Mouse (Mus musculus) kidney, embryonic 16.5 days (tissue): ENCODE data around the gene Map2k6. TPM values are rescaled to one million over a fixed set of nuclear protein-coding genes. Genes with fewer than 3 reads are reported as not detected.

Experiments used
- ATAC-seq: fragments of 200-750 bp; cut with Nextera tagmentation; 2 replicates; pipeline ENCODE4 v1.8.0; 2017; ENCODE audit warnings: moderate TSS enrichment; ENCODE audit not compliant: low FRiP score, low TSS enrichment
- H3K27ac ChIP-seq: fragments of 300-500 bp; sonication (generic); 2 replicates; pipeline ENCODE4 v1.5.1; 2014; ENCODE audit warnings: low read length
- H3K27me3 ChIP-seq: fragments of 300-500 bp; sonication (generic); 2 replicates; pipeline ENCODE4 v1.6.1; 2014; ENCODE audit warnings: low read length, control low read depth, mixed read lengths; ENCODE audit not compliant: insufficient read depth
- H3K36me3 ChIP-seq: fragments of 300-500 bp; sonication (generic); 2 replicates; pipeline ENCODE4 v1.6.1; 2014; ENCODE audit warnings: low read length, control low read depth, mixed read lengths; ENCODE audit not compliant: insufficient read depth
- H3K4me1 ChIP-seq: fragments of 300-500 bp; sonication (generic); 2 replicates; pipeline ENCODE4 v1.6.1; 2014; ENCODE audit warnings: low read length, control low read depth, mixed read lengths; ENCODE audit not compliant: insufficient read depth
- H3K4me2 ChIP-seq: fragments of 300-500 bp; sonication (generic); replicated peaks from 2 replicates; pipeline ENCODE4 v1.6.1; 2014; ENCODE audit warnings: low read depth, low read length
- H3K4me3 ChIP-seq: fragments of 300-500 bp; sonication (generic); 2 replicates; pipeline ENCODE4 v1.5.1; 2014; ENCODE audit warnings: mild to moderate bottlenecking, low read length
- H3K9ac ChIP-seq: fragments of 300-500 bp; sonication (generic); replicated peaks from 2 replicates; pipeline ENCODE4 v1.6.1; 2014; ENCODE audit warnings: low read length
- H3K9me3 ChIP-seq: fragments of 300-500 bp; sonication (generic); 2 replicates; pipeline ENCODE4 v1.6.1; 2016; ENCODE audit warnings: low read length, control low read depth
- WGBS: fragments of 180-500 bp; shearing (Covaris S2); extraction: QIAGEN DNeasy Blood & Tissue Kit; methylation state at CpG from one replicate; pipeline ENCODE4 v1.1.7; 2014; 5-methylcytosine and 5-hydroxymethylcytosine counted together
- polyA plus RNA-seq: library from polyadenylated mRNA; unstranded; fragments of >200 nt; fragmentation: Nextera tagmentation; extraction: Ambion mirVana; gene quantifications from 2 replicates; pipeline ENCODE4 v1.2.1, GENCODE M21; 2015

Map2k6 gene
- polyA plus RNA-seq, 1 experiment from 2014 or later: 23.2 TPM

DNA sequence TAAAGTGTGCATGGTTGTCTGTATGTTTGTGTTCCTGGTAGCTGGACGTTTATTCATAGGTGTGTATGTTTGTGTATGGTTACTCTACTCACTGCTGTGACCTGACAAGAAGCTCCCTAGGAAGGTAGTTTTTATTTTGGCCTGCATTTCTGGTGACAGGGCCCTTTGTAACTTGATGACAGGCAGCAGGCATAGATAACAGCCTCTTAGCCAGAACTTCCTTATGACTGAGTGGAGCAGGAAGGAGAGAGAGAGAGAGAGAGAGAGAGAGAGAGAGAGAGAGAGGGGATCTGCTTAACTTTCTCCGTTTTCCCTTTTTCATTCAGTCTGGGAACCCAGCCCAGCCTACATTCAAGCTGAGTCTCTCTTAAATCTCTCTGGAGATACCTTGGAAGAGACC lies 61.6 kb downstream of the Map2k6 start:
- Histone ChIP-seq H3K9ac (no peak overlapping the region), H3K4me1 (no peaks in the 10 kb centered on the region), H3K4me2 (no peak overlapping the region), H3K27ac (no peak overlapping the region), H3K4me3 (no peak overlapping the region), H3K27me3 (no peaks in the 10 kb centered on the region), H3K9me3 (no peaks in the 10 kb centered on the region), H3K36me3 (no peaks in the 10 kb centered on the region)
- ATAC-seq: no peak
- WGBS: 29% methylated on average over 2 of the region's 2 CpGs

DNA sequence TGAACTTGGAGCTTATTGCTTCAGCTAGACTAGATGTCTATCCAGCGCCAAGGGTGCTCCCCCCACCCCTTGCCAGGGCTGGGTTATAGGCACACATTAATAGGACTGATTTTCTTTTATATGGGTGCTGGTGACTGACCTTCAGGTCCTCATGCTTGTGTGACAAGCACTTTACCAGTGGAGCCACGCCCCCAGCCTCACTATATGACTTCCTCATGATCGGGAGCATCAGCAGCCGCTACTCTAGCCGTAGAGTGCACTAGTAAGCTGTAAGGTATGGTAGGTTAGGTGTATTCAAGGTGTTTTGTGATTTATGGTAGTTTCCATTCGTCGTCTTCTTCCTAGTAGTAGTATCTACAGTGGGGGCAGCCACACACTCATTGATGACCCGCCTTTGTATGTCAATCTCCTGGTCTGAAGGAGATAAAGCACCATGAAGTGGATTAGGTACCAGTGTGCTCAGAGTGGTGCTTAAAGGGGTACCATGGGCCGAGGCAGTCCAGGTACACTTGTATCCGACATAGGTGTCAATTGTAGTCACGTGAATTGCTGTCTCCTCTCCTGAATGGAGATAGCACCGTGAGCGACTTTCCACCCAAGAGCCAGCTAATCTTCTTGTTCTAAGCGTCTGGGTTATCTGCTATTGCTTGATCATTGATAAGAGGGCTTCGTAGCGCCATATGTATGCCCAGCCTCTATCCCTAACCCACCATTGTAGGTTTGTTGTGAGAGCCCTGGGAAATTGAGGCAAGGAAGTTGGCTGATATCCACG lies 62.8 kb downstream of the Map2k6 start:
- no peak overlapping the region for H3K4me2 ChIP-seq
- H3K4me1 ChIP-seq: no peaks in the 10 kb centered on the region
- no peaks in the 10 kb centered on the region for H3K36me3 ChIP-seq
- ATAC-seq: no peak
- no peaks in the 10 kb centered on the region for H3K27me3 ChIP-seq
- WGBS: 95% methylated on average over 17 of the region's 17 CpGs
- no peak overlapping the region for H3K4me3 ChIP-seq
- no peaks in the 10 kb centered on the region for H3K9me3 ChIP-seq
- no peak overlapping the region for H3K9ac ChIP-seq
- H3K27ac ChIP-seq: no peak overlapping the region

DNA sequence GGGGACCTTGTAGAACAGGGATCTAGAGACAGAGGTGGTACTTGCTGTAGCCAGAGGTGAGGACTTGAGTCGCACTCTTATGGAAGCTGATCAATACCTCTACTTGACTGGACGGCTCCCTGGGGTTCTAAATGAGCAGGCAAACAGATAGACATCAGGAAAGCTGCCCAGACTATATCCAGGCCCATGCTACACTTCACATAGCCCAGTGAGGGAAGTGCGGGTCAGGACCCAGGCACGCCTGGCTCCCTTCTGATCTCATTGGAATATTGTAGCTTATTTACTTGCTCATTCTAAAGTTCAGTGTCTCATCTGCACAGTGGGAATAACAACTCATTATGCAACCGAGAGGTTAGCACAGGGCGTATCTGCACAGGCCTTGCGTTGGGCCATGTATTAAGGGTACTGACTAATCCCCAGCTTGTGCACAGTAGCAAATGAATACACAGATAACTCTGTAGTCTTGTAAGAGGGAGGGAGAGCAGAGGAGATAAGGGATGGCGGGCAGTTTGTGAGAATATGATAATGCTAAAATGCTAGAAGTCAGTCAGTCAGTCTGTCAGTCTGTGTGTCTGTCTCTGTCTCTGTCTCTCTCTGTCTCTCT lies 64.2 kb downstream of the Map2k6 start:
- no peak overlapping the region for H3K4me3 ChIP-seq
- no peak overlapping the region for H3K9ac ChIP-seq
- H3K4me2 ChIP-seq: no peak overlapping the region
- no peak overlapping the region for H3K27ac ChIP-seq
- no peaks in the 10 kb centered on the region for H3K4me1 ChIP-seq
- ATAC-seq: no peak
- 87% methylated on average over 8 of the region's 8 CpGs for WGBS
- H3K27me3 ChIP-seq: no peaks in the 10 kb centered on the region
- no peaks in the 10 kb centered on the region for H3K9me3 ChIP-seq
- no peaks in the 10 kb centered on the region for H3K36me3 ChIP-seq

DNA sequence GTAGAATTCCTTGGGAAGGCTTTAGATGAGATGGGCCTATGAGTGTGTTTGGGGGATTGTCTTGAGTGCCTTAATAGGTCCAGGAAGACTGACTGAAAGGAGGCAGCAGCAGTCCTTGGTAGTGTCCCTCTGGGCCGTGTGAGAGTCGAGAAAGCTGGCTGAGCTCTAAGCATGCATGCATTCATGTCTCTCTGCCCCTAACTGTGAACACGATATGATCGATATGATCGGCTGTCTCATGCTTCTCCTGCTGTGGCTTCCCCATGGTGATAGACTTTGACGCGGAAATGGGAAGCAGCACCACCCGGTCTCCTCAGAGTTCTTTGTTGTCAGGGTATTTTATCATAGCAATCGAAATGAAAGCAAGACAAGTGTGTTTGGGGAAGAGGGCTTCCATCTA lies 64.9 kb downstream of the Map2k6 start:
- ATAC-seq: no peak
- Histone ChIP-seq H3K4me1 (no peaks in the 10 kb centered on the region), H3K27ac (no peak overlapping the region), H3K9me3 (no peaks in the 10 kb centered on the region), H3K36me3 (no peaks in the 10 kb centered on the region), H3K27me3 (no peaks in the 10 kb centered on the region), H3K9ac (no peak overlapping the region), H3K4me2 (no peak overlapping the region), H3K4me3 (no peak overlapping the region)
- WGBS: 78% methylated on average over 9 of the region's 9 CpGs

DNA sequence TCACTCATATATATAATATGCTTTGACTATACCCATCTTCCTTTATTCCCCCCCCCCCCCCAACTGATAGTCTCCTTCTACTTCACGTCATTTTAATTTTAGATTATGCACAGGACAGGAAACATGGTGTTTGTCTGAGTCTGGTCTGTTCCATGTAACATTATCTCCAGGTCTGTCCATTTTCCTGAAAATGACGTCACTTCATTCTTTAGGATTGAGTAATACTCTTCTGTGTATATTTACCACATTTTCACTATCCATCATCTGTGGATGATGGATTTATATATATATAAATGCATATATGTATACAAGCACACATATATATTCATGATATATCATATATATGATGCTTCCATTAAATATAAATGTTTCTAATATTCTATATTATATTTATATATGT lies 70.1 kb downstream of the Map2k6 start:
- H3K27me3 ChIP-seq: no peaks in the 10 kb centered on the region
- no peak overlapping the region for H3K9ac ChIP-seq
- H3K4me3 ChIP-seq: no peak overlapping the region
- WGBS: 92% methylated on average over 2 of the region's 2 CpGs
- ATAC-seq: no peak
- no peak overlapping the region for H3K4me2 ChIP-seq
- H3K9me3 ChIP-seq: no peaks in the 10 kb centered on the region
- no peak overlapping the region for H3K27ac ChIP-seq
- no peaks in the 10 kb centered on the region for H3K4me1 ChIP-seq
- no peaks in the 10 kb centered on the region for H3K36me3 ChIP-seq

DNA sequence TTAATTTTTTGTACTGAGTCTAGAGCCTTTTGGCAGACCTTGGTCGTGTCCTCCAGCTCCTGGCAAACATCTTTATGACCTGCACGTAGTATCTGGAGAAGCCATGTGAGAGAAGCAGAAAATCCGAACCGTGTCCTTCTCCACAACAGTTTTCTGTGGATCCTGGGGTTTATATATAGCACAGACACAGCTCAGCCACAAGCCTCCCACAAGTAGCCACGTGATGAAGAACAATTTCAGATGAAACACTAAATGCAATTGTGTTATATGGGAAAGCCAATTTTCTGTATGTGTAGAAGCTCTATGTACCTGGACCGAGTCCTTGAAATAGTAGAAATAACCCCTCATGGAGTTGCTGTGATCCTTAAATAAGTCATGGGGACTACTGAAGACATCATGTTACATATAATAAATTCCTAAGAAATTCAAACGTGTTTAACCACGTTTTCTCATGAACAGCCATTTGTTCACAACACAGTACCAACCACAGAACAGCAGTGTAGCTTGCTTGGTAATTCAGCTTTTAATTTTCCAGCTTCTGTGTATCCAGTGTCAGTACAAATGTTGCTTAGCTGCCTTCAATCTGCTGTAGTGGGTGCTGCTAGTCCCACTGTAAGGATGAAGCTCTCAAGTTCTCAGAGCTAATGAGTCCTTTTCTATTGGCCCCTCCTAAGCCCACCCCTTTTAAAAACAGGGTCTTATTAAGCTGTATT lies 71.8 kb downstream of the Map2k6 start:
- Histone ChIP-seq H3K9me3 (no peaks in the 10 kb centered on the region), H3K4me3 (no peak overlapping the region), H3K36me3 (no peaks in the 10 kb centered on the region), H3K27me3 (no peaks in the 10 kb centered on the region), H3K27ac (no peak overlapping the region), H3K9ac (no peak overlapping the region), H3K4me1 (no peaks in the 10 kb centered on the region), H3K4me2 (no peak overlapping the region)
- ATAC-seq: no peak
- WGBS: 80% methylated on average over 8 of the region's 8 CpGs

DNA sequence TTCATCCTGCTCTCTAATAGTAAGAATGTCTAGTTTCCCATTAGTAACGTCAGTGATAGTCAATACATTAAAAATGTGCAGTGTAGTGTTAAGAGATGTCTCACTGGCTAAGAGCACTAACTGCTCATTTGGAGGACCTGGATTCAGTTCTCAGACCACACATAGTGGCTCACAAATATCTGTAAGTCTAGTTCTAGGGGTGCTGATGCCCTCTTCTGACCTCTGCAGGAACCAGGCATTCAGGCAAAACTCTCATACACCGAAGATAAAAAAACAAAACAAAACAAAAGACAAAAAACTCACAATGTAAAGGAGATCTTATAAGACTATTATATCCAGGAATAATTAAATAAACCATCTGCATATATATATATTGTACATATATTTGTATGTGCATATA lies 72.4 kb downstream of the Map2k6 start:
- no peaks in the 10 kb centered on the region for H3K36me3 ChIP-seq
- no peak overlapping the region for H3K4me3 ChIP-seq
- no peaks in the 10 kb centered on the region for H3K27me3 ChIP-seq
- H3K4me2 ChIP-seq: no peak overlapping the region
- H3K4me1 ChIP-seq: no peaks in the 10 kb centered on the region
- 87% methylated on average over 2 of the region's 2 CpGs for WGBS
- ATAC-seq: no peak
- no peak overlapping the region for H3K9ac ChIP-seq
- H3K9me3 ChIP-seq: no peaks in the 10 kb centered on the region
- no peak overlapping the region for H3K27ac ChIP-seq

DNA sequence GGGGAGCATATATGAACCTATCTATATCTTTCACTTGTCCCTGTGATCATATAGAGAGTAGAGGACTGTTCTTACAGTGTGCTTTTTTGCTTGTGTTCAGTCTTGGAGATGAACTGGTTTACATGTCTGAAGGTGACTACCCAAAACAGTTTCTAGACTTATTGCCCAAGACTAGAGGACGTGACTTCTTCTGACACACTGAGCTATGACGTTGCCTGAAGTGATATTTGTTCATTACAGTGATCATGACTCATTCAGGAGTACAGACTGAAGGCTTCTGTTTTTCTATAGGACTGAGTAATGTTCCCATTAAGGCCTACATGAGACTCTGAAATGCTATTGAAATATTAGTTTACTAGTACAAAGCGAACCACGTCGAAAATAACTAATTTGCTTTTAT lies 73.2 kb downstream of the Map2k6 start:
- ATAC-seq: no peak
- WGBS: 91% methylated on average over 5 of the region's 5 CpGs
- Histone ChIP-seq H3K27ac (no peak overlapping the region), H3K4me1 (no peaks in the 10 kb centered on the region; the same call in 1 of the 2 replicates), H3K27me3 (no peaks in the 10 kb centered on the region), H3K4me3 (no peak overlapping the region), H3K4me2 (no peak overlapping the region), H3K36me3 (no peaks in the 10 kb centered on the region), H3K9me3 (no peaks in the 10 kb centered on the region), H3K9ac (no peak overlapping the region)

DNA sequence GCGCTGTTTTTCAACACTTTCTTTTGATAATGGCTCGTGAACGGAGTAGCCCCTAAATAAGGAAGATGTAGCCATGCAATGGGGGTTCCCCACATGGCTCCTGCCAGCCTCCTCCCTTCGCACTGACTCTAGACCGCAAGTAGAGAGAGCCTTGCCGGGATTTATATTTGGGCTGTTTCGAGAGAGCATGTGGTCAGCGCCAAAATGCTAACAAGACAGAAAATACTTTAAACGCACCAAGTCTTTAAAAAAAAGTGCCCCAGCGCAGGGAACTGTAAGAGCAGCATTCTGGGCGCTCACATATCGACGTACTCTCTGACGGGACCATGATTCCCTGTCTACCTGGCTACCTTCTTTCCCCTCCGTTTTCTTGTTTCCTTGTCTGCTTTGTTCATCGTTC lies 74.6 kb downstream of the Map2k6 start:
- Histone ChIP-seq H3K9ac (no peak overlapping the region), H3K9me3 (no peaks in the 10 kb centered on the region), H3K36me3 (no peaks in the 10 kb centered on the region), H3K4me3 (no peak overlapping the region), H3K27ac (no peak overlapping the region), H3K4me1 (peaks cover 12% of the 10 kb centered on the region), H3K4me2 (no peak overlapping the region), H3K27me3 (no peaks in the 10 kb centered on the region)
- ATAC-seq: no peak
- WGBS: 92% methylated on average over 16 of the region's 16 CpGs
